Mouse (Mus musculus) limb, embryonic 10.5 days (tissue): ENCODE data around the gene 1810046K07Rik. TPM values are rescaled to one million over a fixed set of nuclear protein-coding genes. Genes with fewer than 3 reads are reported as not detected.

ENCODE experiments used
- polyA plus RNA-seq: library from polyadenylated mRNA; unstranded; fragments of >200 nt; fragmentation: Nextera tagmentation; extraction: Ambion mirVana; gene quantifications from 2 replicates; pipeline ENCODE4 v1.2.1, GENCODE M21; 2016

The 1810046K07Rik gene
- polyA plus RNA-seq, 1 experiment from 2014 or later: not detected

Other genes starting within 250 kb of the 1810046K07Rik start
- gene 4833427G06Rik, start 226.8 kb downstream of the 1810046K07Rik start, polyA plus RNA-seq: 0.15 TPM in 1 of 2 replicates, not detected in the other
- 0.03 TPM in 1 of 2 replicates, not detected in the other for gene Gm32742, start 163.4 kb downstream of the 1810046K07Rik start, polyA plus RNA-seq
- not detected in 2 replicates for gene Pou2af1, start 115.2 kb downstream of the 1810046K07Rik start, polyA plus RNA-seq
- gene Colca2, start 50.3 kb downstream of the 1810046K07Rik start, polyA plus RNA-seq: 1.6 and 2.2 TPM in 2 replicates